ENCODE assay signal across 14 mouse cellular contexts in the genomic region with DNA sequence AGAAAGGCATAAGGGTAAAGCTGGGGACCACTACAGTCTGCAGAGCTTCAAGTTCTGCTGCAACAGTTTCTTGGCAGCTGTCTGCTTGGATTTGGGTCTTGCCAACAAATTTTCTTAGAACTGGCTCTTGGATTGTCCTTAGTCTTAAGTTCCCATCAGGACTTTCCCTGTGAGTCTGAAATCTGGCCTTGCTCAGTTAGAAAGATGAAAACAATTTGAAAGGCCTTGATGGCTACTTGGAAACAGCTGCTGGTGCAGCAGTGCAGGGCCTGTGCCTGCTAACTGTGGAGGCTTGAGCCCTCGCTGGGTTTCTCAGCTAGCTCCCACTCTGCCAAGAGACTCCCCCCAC. TPM values are rescaled to one million over a fixed set of nuclear protein-coding genes. Genes with fewer than 3 reads are reported as not detected.
DNase-seq lines count a peak whose midpoint lies in the region; ATAC-seq lines count a peak whose summit lies in the region.
"Had no signal": no experiment of that assay in that cellular context is flagged by ENCODE, and none has a peak within 500 bp of the region (broad histone marks: within the 10 kb centered on the region; RNA-seq: fewer than 3 reads in every experiment).

No protein-coding gene starts in this region.

- peak; percentile 27 for DNase-seq in adrenal gland, postnatal 14 days
- DNase-seq in adrenal gland, adult 18-20 months (ENCODE audit: low spot score in 2 of 2), result no peak
- DNase-seq in kidney, postnatal 14 days, result peak; percentile 50
- DNase-seq in kidney, adult 11 months, result no peak
- DNase-seq in lung, postnatal 14 days, result peak; percentile 42
- no peak for DNase-seq in cerebellum, postnatal 4 days (ENCODE audit: low spot score in 2 of 2)
- no peak for DNase-seq in spleen, postnatal 14 days (ENCODE audit: low spot score in 2 of 2)
- DNase-seq: adrenal gland, postnatal 25 days; cerebellum, adult 8-10 months had no signal

- no peaks in the 10 kb centered on the region for H3K9me3 ChIP-seq in heart, embryonic 13.5 days
- H3K9me3 ChIP-seq: midbrain, embryonic 10.5 days; neural tube, embryonic 15.5 days had no signal

- ATAC-seq in heart, embryonic 13.5 days (ENCODE audit: extremely low read depth, insufficient number of reproducible peaks, low FRiP score, low TSS enrichment), result no peak

- H3K27ac ChIP-seq in heart, embryonic 13.5 days (replicated peaks), result 0 out of 2 replicates have a peak overlapping the region, but pooled peaks have one; percentile 64
- H3K27ac ChIP-seq: midbrain, embryonic 10.5 days; neural tube, embryonic 15.5 days had no signal

- 74% methylated on average over 1 of the region's 1 CpGs for WGBS in heart, embryonic 13.5 days

- H3K4me2 ChIP-seq in heart, embryonic 13.5 days, result no peak overlapping the region
- H3K4me2 ChIP-seq: neural tube, embryonic 15.5 days had no signal

- no peak overlapping the region for H3K9ac ChIP-seq in heart, embryonic 13.5 days
- H3K9ac ChIP-seq: neural tube, embryonic 15.5 days had no signal

- H3K4me1 ChIP-seq in heart, embryonic 13.5 days, result peaks cover 16% of the 10 kb centered on the region
- H3K4me1 ChIP-seq: neural tube, embryonic 15.5 days had no signal

- H3K4me3 ChIP-seq in heart, embryonic 13.5 days, result no peak overlapping the region
- H3K4me3 ChIP-seq: left cerebral cortex, adult 2 months; midbrain, embryonic 10.5 days; neural tube, embryonic 15.5 days had no signal

- H3K27me3 ChIP-seq in heart, embryonic 13.5 days (replicated peaks), result no peaks in the 10 kb centered on the region
- H3K27me3 ChIP-seq: neural tube, embryonic 15.5 days had no signal

- H3K36me3 ChIP-seq in heart, embryonic 13.5 days, result peaks cover 25% of the 10 kb centered on the region

RNA-seq across cellular contexts. Expression of a gene that starts 14.5 kb away (rescaled TPM):
- total RNA-seq in adrenal gland, postnatal 14 days (2021), result 27.6 and 27.9 TPM in 2 replicates
- 10 to 100 TPM; 25.6 to 27.0 TPM for total RNA-seq in adrenal gland, adult 18-20 months (2021)
- polyA plus RNA-seq in heart, embryonic 13.5 days (2015; fragmentation: Nextera tagmentation; extraction: Ambion mirVana), result 39.6 and 43.1 TPM in 2 replicates

RNA-seq across cellular contexts. Expression of a gene that starts 14.7 kb away (rescaled TPM):
- total RNA-seq in adrenal gland, postnatal 14 days (2021), result 2.0 and 2.4 TPM in 2 replicates
- under 1 TPM; 0.90 to 0.93 TPM for total RNA-seq in adrenal gland, adult 18-20 months (2021)
- 3.4 and 4.2 TPM in 2 replicates for polyA plus RNA-seq in heart, embryonic 13.5 days (2015; fragmentation: Nextera tagmentation; extraction: Ambion mirVana)

RNA-seq across cellular contexts. Expression of a gene that starts 23.4 kb away (rescaled TPM):
- total RNA-seq in adrenal gland, postnatal 14 days (2021), result 8.9 and 10.7 TPM in 2 replicates
- total RNA-seq in adrenal gland, adult 18-20 months (2021), result 10 to 100 TPM; 11.6 to 12.4 TPM
- polyA plus RNA-seq in heart, embryonic 13.5 days (2015; fragmentation: Nextera tagmentation; extraction: Ambion mirVana), result 2.0 and 2.2 TPM in 2 replicates

RNA-seq across cellular contexts. Expression of a gene that starts 37.7 kb away (rescaled TPM):
- 0.41 and 0.94 TPM in 2 replicates for total RNA-seq in adrenal gland, postnatal 14 days (2021)
- total RNA-seq in adrenal gland, adult 18-20 months (2021), result 1 to 10 TPM in 1 of 2 experiments, under 1 TPM in 1; 0.60 to 1.1 TPM
- 0.44 TPM in 1 of 2 replicates, not detected in the other for polyA plus RNA-seq in heart, embryonic 13.5 days (2015; fragmentation: Nextera tagmentation; extraction: Ambion mirVana)
- total RNA-seq: MEL had no signal

Comparison
In these comparisons a context has a peak if more than half of its experiments do, and no peak if none do; other contexts are left out.
1. DNase-seq: peak in adrenal gland, postnatal 14 days (single experiment), kidney, postnatal 14 days (single experiment) and lung, postnatal 14 days (single experiment); none in adrenal gland, adult 18-20 months (0 of 2), kidney, adult 11 months (single experiment), cerebellum, postnatal 4 days (0 of 2) and spleen, postnatal 14 days (0 of 2).